Mouse (Mus musculus) frontal cortex, postnatal 10 days (tissue): Measurements from ENCODE around the gene Golt1a.
A peak's percentile ranks its signal among the peaks of the same experiment; 100 is the strongest.
"Not testable (repeated sequence)": the region's sequence is repeated elsewhere in the genome, so short reads cannot be mapped to it uniquely, and the experiment has no call there.

Source experiments
- DNase-seq, 2 experiments: peaks; one replicate each; pipeline ENCODE4 v3.0.0; 2022; ENCODE audit warnings: low spot score in 2 of 2, mixed read lengths in 1 of 2

The Golt1a gene

DNA sequence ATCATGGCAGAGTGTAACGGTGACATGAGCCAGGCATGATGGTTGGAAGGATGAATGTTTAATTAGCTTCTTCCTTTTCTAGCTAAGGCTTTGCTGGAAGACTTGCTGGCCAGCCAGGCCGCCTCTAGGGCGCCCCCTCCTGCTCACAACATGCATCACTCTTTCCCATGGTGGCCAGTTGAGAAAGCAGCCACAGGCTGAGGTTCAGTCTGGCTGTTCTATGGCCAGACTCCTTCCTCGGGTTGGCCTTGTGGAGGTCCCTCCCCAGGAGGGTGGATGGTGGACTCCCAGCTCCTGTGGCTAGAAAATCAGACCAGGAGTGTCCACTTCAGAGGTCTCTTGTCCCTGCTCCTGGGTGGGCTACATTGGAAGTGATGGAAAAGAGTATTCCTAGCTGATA is 2.8 kb upstream of the Golt1a start:
- DNase-seq = peak; percentile 52 to 72

DNA sequence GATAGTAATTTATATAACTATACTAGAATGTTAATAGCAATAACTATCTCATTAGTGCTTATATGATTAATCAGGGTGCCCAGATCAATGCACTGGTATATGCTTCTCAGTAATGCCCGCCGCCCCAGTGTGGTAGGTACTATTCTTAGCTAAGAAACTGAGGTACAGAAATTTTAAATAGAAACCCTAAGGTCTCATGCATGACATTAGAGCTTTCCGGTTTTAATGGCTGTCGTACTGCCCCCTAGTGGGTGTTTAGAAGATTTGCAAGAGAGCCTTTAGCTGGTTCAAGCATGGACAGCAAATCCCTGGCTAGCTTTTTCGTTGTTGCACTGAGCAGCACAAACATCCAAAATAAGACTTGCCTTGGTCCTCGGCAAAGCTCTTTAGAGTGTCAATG is 2.3 kb upstream of the Golt1a start:
- peak in 1 of 2 experiments; percentile 36 for DNase-seq

DNA sequence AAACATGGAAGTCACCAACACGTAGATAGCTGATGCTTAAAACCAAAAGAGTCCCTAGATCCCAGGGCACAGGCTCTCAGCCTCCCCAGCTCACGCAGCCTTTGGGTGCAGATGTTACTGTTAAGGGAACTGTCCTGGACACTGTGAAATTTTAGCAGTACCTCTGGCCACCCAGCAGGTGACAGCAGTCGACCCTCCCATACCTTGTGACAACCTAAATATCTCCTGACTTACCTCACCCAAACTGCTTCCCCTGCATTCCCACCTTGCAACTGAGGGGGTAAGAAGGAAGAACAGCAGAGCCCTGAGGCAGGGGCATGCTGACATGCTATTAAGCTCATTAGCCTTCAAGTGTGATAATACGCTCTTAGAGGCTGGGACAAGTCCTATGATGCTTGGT is 1.6 kb downstream of the Golt1a start:
- DNase-seq = no peak

DNA sequence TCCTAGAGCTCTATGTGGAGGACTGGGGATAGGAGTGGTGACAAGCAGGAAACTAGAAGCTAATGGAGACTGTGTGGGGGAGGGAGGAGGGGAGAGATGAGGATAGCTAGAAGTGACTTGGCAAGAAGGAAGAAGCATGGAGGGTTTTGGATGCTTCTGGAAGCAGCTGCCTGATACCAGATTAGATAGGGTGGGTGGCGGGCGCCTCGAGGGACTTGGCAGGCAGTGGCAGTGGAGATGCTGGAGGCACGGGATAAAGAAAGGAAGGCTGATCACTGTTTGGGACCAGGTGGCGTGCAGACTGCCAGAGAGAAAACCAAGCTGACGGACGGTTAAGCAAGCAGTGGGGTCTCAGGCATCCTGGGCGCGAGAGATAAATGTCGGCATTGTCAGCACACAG is 2.3 kb downstream of the Golt1a start:
- peak; percentile 63 to 89 for DNase-seq

DNA sequence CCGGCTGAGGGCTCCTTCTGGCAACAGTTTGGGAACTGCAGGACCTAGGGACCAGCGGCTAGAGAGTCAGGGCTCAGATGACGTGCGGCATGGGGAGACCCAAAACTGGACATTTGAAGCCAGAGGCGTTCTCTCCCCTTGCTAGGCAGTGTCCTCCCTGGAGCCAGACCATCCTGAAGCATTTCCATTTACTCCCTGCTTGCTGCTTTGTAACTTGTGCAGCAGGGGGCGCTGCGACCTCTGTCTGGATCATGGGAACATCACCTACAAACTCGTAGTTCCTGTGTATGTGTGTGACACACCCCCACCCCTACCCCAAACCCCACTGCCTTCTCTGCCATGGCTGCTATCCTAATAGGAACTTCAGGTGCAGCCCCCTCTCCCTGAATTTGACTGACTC is 4.8 kb downstream of the Golt1a start:
- DNase-seq = peak in 1 of 2 experiments; percentile 56

DNA sequence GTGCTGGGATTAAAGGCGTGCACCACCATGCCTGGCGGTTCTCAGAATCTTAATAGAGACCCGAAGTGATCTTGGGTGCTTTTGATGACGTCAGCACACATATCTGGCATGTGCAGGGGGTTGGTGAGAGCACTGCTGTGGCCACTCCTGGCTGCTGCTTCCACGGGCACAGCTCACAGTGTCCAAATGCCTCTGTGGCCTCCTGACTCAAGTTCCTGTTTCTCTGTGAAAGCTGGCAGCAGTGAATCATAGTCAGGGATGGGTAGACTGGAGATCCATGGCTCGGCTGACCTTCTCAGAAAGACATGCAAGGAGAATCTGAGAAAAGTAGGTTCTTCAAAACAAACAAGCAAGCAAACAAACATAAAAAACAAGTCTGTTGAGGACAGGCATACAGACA is 6.2 kb downstream of the Golt1a start:
- DNase-seq = no peak

DNA sequence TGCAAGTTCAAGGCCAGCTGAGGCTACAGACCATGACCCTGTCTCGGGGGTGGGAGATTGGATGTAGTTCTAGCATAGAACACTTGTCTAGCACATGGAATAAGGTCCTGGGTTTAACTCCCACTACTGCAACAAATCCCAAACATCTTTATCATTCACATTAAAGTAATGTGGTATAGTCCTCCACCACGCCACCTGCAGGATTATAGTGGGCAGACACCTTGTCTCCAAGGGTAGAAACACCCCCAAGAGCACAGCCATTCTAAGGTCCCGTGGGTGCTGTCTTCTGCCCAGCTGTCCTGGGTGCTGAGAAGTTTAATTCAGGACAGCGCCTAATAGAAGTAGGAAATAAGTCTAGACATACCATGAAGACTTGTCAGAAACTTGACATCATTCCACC is 7.0 kb downstream of the Golt1a start:
- DNase-seq = no peak

DNA sequence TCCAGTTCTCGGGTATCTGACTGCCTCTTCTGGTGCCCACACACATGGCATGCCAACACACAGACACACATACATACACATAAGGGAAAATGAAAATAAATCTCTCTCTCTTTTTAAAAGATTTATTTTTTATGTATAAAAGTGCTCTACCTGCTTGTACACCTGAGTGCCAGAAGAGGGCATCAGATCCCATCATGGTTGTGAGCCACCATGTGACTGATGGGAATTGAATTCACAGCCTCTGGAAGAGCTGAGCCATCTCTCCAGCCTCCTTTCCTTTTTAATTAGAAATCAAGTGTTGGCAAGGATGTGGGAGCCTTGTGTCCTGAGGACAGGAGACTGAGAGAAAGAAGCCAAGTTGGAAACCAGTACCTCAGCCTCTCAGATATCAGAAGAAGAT is 7.5 kb downstream of the Golt1a start:
- no peak for DNase-seq

DNA sequence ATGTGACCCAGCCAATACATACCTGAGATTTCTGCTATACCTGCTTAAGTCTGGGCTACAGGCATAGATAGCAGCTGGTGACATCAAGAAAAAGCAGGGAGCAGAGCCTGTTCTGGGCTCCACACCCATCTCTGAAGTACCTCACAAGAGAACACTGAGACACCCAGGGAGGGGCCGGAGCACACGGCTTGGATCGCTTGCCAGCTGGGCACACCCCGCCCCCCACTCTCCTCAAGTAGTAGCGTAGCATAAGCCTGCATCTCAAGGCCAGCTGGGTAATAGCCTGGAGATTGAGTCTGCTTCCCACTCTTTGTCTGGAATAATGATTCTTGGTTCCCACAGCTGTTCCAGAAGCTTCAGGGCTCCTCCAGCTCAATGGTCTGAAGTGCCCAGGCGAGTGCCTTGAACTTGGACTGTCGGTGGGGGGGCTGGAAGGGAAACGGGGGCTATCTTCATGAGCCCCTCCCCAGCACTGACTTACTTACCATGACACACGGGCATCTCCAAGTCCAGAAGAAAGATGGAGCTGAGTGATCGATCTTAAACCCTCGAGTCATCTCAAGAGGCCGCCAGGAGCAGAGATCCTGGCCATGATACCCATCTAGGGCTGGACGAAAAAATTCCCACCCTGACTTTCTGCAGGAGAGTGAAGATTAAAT is 11.8 kb downstream of the Golt1a start, which contains the start of gene Kiss1:
Kiss1 (plus strand) TSS at position 609 of the 659 bp plus-strand sequence.
- no peak for DNase-seq

DNA sequence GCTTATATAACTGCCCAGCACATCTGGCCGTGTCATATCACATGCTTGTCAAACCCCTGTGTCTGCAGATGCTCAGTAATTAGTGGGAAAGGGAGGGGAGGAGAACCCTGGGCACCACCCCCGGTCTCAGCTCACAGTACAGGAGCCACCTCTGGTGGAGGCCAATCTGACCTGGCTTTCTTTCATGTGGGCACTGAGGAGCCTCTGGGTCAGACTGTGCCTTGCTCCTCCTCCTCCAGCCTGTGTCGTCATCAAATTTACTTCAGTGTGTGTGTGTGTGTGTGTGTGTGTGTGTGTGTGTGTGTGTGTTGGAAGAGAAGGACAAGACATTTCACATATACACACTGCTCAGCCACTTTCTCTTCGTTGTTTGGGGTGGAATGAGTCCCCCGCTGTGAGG is 13.7 kb downstream of the Golt1a start:
- no peak for DNase-seq

DNA sequence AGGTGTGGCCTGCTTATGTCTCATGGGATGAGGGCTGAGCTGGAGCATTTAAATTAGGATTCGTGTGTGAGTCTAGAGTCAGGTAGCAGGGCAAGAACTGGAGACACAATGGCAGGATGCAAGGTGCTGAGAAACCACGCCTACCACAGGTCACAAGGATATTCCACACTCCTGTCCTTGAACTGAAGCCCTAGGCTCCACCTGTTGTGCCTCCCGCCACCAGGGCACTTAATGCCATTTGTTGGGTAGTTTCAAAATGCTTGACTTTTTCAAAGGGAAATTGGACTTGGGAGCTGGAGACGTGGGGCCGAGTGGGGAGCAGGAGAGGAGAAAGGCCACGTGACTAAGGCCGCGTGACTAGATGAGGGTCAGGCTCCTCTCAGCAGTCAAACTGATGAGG is 16.4 kb downstream of the Golt1a start:
- DNase-seq = no peak

DNA sequence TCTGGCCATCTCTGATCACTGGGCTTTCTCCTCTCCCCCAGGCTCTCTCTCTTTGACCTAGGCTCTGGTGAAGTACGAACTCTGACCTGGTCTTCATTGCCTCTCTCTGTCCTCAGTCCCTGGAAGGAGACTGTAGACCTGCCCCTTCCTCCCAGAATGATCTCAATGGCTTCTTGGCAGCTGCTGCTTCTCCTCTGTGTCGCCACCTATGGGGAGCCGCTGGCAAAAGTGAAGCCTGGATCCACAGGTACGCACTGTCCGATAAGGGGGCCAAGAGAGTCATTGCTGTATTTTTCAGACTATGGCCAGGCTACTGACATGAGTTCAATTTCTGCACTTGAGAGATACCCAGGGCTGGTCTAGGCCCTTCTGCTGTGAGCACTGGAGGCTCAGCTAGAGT is 17.5 kb downstream of the Golt1a start:
- DNase-seq = no peak

DNA sequence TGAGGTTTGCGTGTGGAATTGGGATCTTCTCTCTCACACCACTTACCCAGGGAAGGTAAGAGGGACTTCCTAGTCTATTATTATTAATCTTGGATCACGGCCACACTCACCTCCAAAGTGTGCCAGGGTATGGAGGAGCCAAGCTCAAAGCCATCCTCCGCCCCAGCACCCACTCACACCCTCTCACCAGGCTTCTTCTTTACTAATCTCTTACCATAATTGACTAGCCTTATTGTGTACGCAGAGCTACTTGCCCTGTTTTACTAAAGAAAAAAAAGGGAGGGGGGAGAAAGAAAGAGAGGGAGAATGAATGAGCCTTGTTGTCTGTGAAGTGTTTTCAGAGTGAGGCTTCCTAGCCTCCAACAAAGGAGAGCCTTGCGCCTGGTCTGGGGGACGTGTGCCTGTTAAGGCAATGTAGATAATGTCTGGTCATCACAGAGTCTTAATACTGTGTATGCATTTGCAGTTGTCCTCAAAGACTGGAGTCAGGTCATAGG is 18.7 kb downstream of the Golt1a start:
- DNase-seq = no peak

DNA sequence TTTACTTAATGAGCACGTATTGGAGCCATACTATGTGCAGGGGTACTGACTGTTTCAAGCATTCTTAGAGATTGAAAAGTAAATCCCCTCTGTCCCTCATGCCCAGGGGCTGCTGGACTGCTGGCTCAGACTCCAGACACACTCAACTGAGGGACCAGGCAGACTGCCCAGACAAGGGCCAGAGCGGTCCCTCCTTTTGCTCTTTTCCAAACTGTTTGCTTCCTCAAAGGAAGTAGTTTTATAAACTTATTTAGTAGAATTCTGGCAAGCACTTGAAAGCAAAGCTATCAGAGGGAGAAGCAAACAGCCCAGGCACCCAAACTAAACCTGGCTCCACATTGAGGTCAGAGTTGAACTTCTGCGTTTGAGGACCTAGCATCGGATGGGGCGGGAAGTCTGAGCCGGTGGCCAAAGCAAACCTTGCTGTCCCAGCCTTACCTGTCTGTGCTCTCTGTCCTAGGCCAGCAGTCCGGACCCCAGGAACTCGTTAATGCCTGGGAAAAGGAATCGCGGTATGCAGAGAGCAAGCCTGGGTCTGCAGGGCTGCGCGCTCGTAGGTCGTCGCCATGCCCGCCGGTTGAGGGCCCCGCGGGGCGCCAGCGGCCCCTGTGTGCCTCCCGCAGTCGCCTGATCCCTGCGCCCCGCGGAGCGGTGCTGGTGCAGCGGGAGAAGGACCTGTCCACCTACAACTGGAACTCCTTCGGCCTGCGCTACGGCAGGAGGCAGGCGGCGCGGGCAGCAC is 19.5 kb downstream of the Golt1a start:
- no peak for DNase-seq

DNA sequence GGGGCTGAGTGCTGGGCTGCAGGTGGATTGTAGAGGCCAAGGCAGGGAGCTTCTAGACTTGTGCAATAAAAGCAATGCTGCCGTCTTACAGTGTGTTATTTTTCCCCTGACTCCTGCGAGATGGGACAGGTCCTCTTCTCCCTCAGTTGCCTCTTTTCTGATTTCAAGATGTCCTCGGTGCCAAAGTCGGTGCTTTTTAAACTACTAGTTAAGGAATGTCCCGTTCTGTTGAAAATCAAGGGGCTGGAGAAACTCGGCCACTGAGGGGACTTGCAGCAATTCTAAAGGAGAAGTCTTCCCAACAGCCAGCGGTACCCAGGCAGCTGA is 20.0 kb downstream of the Golt1a start:
- DNase-seq = no peak

DNA sequence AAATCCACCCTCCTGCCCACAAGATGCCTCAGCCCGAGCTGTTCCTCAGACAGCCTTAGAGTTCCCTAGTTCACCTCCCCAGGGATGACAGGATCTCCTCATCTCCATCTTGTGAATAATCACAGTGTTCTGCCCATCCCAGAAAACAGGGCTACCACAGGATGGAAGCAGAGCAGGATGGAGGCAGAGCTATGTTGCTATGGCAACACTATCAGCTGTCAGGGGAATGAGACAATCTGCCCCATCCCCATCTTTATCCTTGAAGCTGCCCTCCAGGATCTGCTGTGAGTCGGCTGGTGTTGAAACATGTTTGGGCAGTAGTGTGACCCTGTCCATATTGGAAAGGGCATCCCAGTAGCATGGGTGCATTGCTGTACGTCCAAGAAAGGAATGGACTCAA is 21.5 kb downstream of the Golt1a start:
- DNase-seq = no peak

DNA sequence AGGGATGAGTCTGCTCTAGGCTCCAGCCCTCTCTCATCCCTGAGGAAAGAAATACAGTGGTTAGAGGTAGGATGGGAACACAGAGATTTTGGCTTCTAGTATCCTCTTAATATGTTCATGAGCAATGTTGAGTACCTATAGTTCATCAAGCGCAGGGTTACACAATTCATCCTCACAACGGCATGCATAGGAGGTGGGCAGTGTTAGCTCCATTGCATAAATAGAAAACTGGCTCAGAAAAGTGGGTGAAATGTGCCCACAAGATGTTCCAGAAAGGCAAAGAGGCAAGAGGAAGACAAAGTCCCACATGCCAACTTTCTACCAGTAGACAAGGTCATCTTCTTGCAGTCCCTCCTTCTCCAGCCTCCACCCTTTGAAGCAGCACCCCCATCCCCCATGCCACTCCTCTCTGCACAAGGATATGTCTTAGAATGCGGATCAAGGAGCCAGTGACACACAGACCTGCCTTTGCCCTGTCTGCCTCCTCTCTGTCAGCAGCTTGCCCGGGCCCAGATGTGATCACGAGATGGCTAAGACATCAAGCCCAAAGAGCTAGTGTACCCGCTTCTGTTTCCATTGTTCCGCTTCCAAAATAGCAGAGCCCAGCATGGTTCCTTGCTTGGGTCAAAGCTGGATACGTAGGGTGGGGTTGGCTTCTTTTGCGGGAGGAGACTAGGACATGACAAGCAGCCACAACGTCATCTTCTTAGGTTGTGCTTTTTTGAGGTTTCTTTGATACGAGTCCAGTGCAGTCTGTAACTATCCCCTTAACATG is 23.2 kb downstream of the Golt1a start:
- no peak for DNase-seq

DNA sequence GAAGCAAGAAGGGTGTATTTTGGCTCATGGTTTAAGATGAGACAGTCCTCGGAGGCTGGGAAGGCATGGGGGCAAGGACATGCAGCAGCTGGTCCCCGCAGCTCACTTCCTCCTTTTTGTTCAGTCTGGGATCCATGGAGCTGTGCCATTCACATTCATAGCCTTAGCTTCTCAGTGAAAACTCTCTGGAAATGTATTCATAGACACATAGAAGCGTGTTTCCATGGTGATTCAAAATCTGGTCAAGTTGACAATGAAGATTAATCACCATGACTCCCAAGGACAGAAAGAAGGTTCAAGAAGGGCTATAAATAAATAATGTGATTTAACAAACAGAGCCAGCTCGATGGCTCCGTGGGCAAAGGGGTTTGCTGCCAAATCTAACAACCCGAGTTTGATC is 24.3 kb downstream of the Golt1a start:
- no peak for DNase-seq

DNA sequence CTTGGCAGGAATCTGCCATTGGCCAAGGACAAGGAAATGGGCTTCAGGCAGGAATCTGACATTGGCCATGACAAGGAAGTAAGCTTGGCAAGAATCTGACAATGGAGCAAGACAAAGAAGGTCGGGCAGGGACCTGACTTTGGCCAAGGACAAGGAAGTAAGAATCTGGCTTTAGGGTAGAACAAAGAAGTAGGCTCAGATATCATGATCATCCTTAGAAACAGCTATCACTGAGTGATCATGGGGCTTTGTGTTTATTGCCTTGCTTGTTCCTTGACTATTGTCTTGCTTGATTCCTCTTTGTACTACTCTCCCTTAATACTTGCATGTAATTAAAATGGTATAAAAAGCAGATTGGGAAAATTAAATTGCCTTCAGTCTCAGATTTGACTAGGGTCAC is 30.8 kb downstream of the Golt1a start:
- not testable (repeated sequence) for DNase-seq

DNA sequence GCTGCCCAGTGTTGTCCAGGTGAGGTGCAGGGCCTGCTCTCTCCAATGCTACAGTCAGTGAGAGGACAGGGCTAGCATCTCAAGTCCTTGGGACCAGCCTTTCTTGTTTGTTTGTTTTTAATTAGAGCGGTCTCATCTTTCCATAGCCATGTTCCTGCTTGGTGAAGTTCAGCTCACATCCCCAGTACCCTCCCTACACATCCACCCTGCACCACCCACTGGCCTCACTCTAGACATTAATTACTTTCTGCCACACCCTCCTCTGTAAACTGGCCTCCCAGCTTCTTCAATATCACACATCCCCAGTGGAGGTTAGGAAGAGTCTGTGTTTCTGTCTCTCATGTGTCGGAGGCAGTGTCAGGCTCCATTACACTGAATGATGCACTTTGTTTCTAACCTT is 34.8 kb downstream of the Golt1a start:
- DNase-seq = no peak

DNA sequence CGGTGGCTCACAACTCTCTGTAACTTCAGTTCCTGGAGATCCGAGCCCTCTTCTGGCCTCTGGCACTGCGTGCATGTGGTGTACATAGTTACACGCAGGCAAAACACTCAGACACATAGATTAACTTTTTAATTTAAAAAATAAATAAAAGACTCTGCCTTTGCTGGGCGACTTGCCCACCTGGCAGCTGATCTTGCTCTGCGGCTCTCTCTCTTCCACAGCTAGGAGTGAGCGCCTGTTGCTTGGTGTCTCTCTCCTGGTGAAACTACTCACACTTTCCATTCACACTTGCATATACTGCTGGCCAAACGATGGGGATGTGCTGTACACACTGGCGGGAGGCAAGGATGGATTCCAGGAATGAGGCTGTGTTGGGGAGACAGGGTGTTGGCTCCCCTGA is 36.9 kb downstream of the Golt1a start:
- no peak for DNase-seq

DNA sequence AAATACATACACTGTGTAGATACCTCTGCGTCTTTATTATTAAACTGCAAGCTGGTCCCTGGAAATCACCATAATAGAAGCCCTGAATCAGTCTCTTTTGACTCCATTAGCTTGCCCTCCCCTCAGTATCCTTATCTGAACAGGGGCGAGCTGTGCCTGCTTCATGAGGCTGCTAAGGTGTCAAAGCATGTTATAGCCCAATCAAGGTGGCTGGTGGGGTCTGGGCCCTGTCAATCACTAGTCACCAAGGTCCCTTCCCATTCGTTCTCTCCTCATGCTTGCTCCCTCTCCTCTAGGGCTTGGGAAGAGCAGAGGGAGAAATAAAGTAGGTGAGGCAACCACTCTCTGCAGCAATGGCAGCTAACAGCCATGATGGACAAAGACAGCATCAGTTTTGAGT is 37.6 kb downstream of the Golt1a start:
- DNase-seq = no peak
